Mouse (Mus musculus): ENCODE results near the gene Trim9.

- no peak for TF ChIP-seq CTCF (IDR thresholded peaks at IDR 0.05; ENCODE audit: borderline replicate concordance, insufficient read depth, low read depth, low read length)
- no peak for TF ChIP-seq POLR2A (IDR thresholded peaks at IDR 0.05; ENCODE audit: borderline replicate concordance, insufficient read depth, low read length)
Observed at GRCm38 (mm10) chr12:70218795-70219540, 128.4 kb downstream of the Trim9 start.
